Mouse (Mus musculus) heart, postnatal 0 days (tissue): ENCODE data around the gene AC109138.7. TPM values are rescaled to one million over a fixed set of nuclear protein-coding genes. Genes with fewer than 3 reads are reported as not detected.

ENCODE experiments used
- ATAC-seq: fragments of 200-750 bp; cut with Nextera tagmentation; 2 replicates; pipeline ENCODE4 v1.8.0; 2017; ENCODE audit warnings: low read depth, moderate number of reproducible peaks, moderate library complexity; ENCODE audit not compliant: insufficient read depth
- DNase-seq: peaks from one replicate; pipeline ENCODE4 v3.0.0-alpha.2; 2016; ENCODE audit warnings: low spot score
- H3K27ac ChIP-seq: fragments of 300-500 bp; sonication (generic); 2 replicates; pipeline ENCODE4 v1.5.1; 2014; ENCODE audit warnings: low read depth, mild to moderate bottlenecking
- H3K27me3 ChIP-seq: fragments of 300-500 bp; sonication (generic); 2 replicates; pipeline ENCODE4 v1.6.1; 2014; ENCODE audit warnings: low read length, mixed read lengths; ENCODE audit not compliant: control insufficient read depth, insufficient read depth
- H3K36me3 ChIP-seq: fragments of 300-500 bp; sonication (generic); replicated peaks from 2 replicates; pipeline ENCODE4 v1.6.1; 2014; ENCODE audit warnings: low read length, mixed read lengths; ENCODE audit not compliant: control insufficient read depth, insufficient read depth
- H3K4me1 ChIP-seq: fragments of 300-500 bp; sonication (generic); 2 replicates; pipeline ENCODE4 v1.6.1; 2014; ENCODE audit warnings: antibody characterized with exemption; ENCODE audit not compliant: control insufficient read depth, insufficient read depth
- H3K4me2 ChIP-seq: fragments of 300-500 bp; sonication (generic); 2 replicates; pipeline ENCODE4 v1.6.1; 2014; ENCODE audit warnings: low read depth, mild to moderate bottlenecking, low read length, moderate library complexity
- H3K4me3 ChIP-seq: fragments of 300-500 bp; sonication (generic); 2 replicates; pipeline ENCODE4 v1.5.1; 2014; ENCODE audit warnings: low read depth, low read length
- H3K9ac ChIP-seq: fragments of 300-500 bp; sonication (generic); replicated peaks from 2 replicates; pipeline ENCODE4 v1.6.1; 2014; ENCODE audit warnings: low read depth, low read length, mixed read lengths
- H3K9me3 ChIP-seq: fragments of 300-500 bp; sonication (generic); replicated peaks from 2 replicates; pipeline ENCODE4 v1.6.1; 2016; ENCODE audit warnings: low read length; ENCODE audit not compliant: control insufficient read depth
- CTCF ChIP-seq: IDR thresholded peaks from 2 replicates; pipeline ENCODE4 v1.5.1; 2016; ENCODE audit warnings: antibody characterized with exemption, control low read depth, low read depth
- EP300 ChIP-seq: IDR thresholded peaks from 2 replicates; pipeline ENCODE4 v1.6.1; 2016; ENCODE audit warnings: antibody characterized with exemption, low read depth
- WGBS: fragments of 180-500 bp; shearing (Covaris S2); extraction: QIAGEN DNeasy Blood & Tissue Kit; methylation state at CpG from one replicate; pipeline ENCODE4 v1.1.7; 2014; 5-methylcytosine and 5-hydroxymethylcytosine counted together
- polyA plus RNA-seq: library from polyadenylated mRNA; unstranded; fragments of >200 nt; fragmentation: Nextera tagmentation; extraction: Ambion mirVana; gene quantifications from 2 replicates; pipeline ENCODE4 v1.2.1, GENCODE M21; 2015
- total RNA-seq: library from RNA; depleted of rRNA; stranded (reverse); fragments of >200 nt; gene quantifications from 2 replicates; pipeline ENCODE4 v1.2.3, GENCODE M21; 2014; ENCODE audit warnings: low replicate concordance

The AC109138.7 gene
- total and polyA plus RNA-seq, 2 experiments from 2014 or later = not detected

- TF ChIP-seq EP300 (no peak), CTCF (no peak)
- H3K27ac ChIP-seq = peak overlapping the region; percentile 67
- ATAC-seq (no peak), DNase-seq (no peak)
- no peaks in the 10 kb centered on the region for H3K9me3 ChIP-seq
- no peaks in the 10 kb centered on the region for H3K27me3 ChIP-seq
- H3K36me3 ChIP-seq = peaks cover 24% of the 10 kb centered on the region
- H3K4me2 ChIP-seq = peak overlapping the region; percentile 82
- 27% methylated on average over 7 of the region's 7 CpGs for WGBS
- peak overlapping the region; percentile 80 for H3K9ac ChIP-seq
- H3K4me3 ChIP-seq = peak overlapping the region; percentile 67
- peaks cover 21% of the 10 kb centered on the region for H3K4me1 ChIP-seq
These were observed 12.0 kb upstream of the AC109138.7 start for GRCm38 (mm10) chr19:4202149-4202548.

- DNase-seq = no peak
- TF ChIP-seq EP300 (no peak), CTCF (no peak)
- no peak overlapping the region for H3K27ac ChIP-seq
- ATAC-seq = no peak
- H3K4me2 ChIP-seq = no peak overlapping the region
- H3K4me1 ChIP-seq = peaks cover 21% of the 10 kb centered on the region
- WGBS = 69% methylated on average over 3 of the region's 3 CpGs
- no peaks in the 10 kb centered on the region for H3K9me3 ChIP-seq
- H3K27me3 ChIP-seq = no peaks in the 10 kb centered on the region
- no peak overlapping the region for H3K9ac ChIP-seq
- H3K36me3 ChIP-seq = peaks cover 18% of the 10 kb centered on the region
- no peak overlapping the region for H3K4me3 ChIP-seq
These were observed 11.0 kb upstream of the AC109138.7 start for GRCm38 (mm10) chr19:4203148-4203547.

- Histone ChIP-seq H3K36me3 (peaks cover 16% of the 10 kb centered on the region), H3K27me3 (no peaks in the 10 kb centered on the region), H3K4me2 (no peak overlapping the region; the same call in 1 of the 2 replicates), H3K9ac (no peak overlapping the region), H3K27ac (peak overlapping the region; percentile 59), H3K4me1 (peaks cover 21% of the 10 kb centered on the region), H3K9me3 (no peaks in the 10 kb centered on the region), H3K4me3 (no peak overlapping the region)
- TF ChIP-seq EP300 = no peak
- TF ChIP-seq CTCF = no peak
- no peak for ATAC-seq
- DNase-seq = no peak
- WGBS = 39% methylated on average over 13 of the region's 13 CpGs
These were observed 10.4 kb upstream of the AC109138.7 start for GRCm38 (mm10) chr19:4203604-4204326.

- Histone ChIP-seq H3K4me1 (peaks cover 21% of the 10 kb centered on the region), H3K9ac (no peak overlapping the region), H3K27ac (no peak overlapping the region), H3K4me3 (no peak overlapping the region), H3K36me3 (peaks cover 4% of the 10 kb centered on the region; the same call in 1 of the 2 replicates), H3K4me2 (no peak overlapping the region), H3K27me3 (no peaks in the 10 kb centered on the region), H3K9me3 (no peaks in the 10 kb centered on the region)
- 49% methylated on average over 4 of the region's 4 CpGs for WGBS
- no peak for ATAC-seq
- DNase-seq = no peak
- TF ChIP-seq CTCF (no peak), EP300 (no peak)
These were observed 9.3 kb upstream of the AC109138.7 start for GRCm38 (mm10) chr19:4204889-4205288.

- Histone ChIP-seq H3K9me3 (no peaks in the 10 kb centered on the region), H3K4me2 (no peak overlapping the region), H3K4me1 (peaks cover 13% of the 10 kb centered on the region), H3K27me3 (peaks cover 6% of the 10 kb centered on the region; the same call in 1 of the 2 replicates), H3K4me3 (no peak overlapping the region), H3K36me3 (no peaks in the 10 kb centered on the region), H3K27ac (no peak overlapping the region), H3K9ac (no peak overlapping the region)
- peak; percentile 73 for ATAC-seq
- WGBS = 0% methylated on average over 2 of the region's 2 CpGs
- TF ChIP-seq EP300 = no peak
- TF ChIP-seq CTCF = peak; percentile 96
- peak; percentile 69 for DNase-seq
These were observed 7.2 kb upstream of the AC109138.7 start for GRCm38 (mm10) chr19:4206971-4207370.
